Mouse (Mus musculus) liver, postnatal 0 days (tissue): ENCODE measurements around the gene Ube2k.

ENCODE experiments used
- CTCF ChIP-seq: sonication (generic); IDR thresholded peaks from 2 replicates; pipeline ENCODE4 v1.5.1; 2016; ENCODE audit warnings: antibody characterized with exemption, low read depth
- EP300 ChIP-seq: IDR thresholded peaks from 2 replicates; pipeline ENCODE4 v1.6.1; 2016; ENCODE audit warnings: antibody characterized with exemption, low read depth, mild to moderate bottlenecking

GRCm38 (mm10) chr5:65561125-65561893 is 24.3 kb downstream of the Ube2k start:
- TF ChIP-seq CTCF (no peak), EP300 (no peak)
